Mouse (Mus musculus) left cerebral cortex, adult 2 months (tissue): ENCODE results near the gene Ercc6l2. TPM values are rescaled to one million over a fixed set of nuclear protein-coding genes. Genes with fewer than 3 reads are reported as not detected.

Source experiments
- DNase-seq, 2 experiments: peaks; one replicate each; pipeline ENCODE4 v3.0.0; 2021 to 2022; ENCODE audit warnings: low spot score in 2 of 2, mixed read lengths in 1 of 2; ENCODE audit errors: extremely low spot score in 1 of 2
- H3K27ac ChIP-seq: fragments of 200-600 bp; 2 replicates; pipeline ENCODE4 v1.8.1; 2022
- H3K4me3 ChIP-seq: fragments of 200-600 bp; 2 replicates; pipeline ENCODE4 v1.8.1; 2022
- CTCF ChIP-seq: fragments of 200-600 bp; IDR thresholded peaks from 2 replicates; pipeline ENCODE4 v1.8.1; 2022; ENCODE audit warnings: antibody characterized with exemption, mild to moderate bottlenecking, moderate library complexity
- intact Hi-C: fragments of 180-260 bp; cut with DNase I; formaldehyde crosslinking; loops from one replicate; pipeline ENCODE4 v1.15.1; 2025
- total RNA-seq, 2 experiments: library from RNA; stranded (reverse); gene quantifications; 2 replicates each; pipeline ENCODE4 v1.2.3; 2021

Ercc6l2 gene
- total RNA-seq, 2 experiments from 2014 or later = 14.2 to 14.6 TPM

GRCm38 (mm10) chr13:63944344-63945021 is 129.4 kb downstream of the Ercc6l2 start:
- H3K4me3 ChIP-seq = no peak overlapping the region
- intact Hi-C loops = no loop called here
- no peak for DNase-seq
- H3K27ac ChIP-seq = no peak overlapping the region
- no peak for TF ChIP-seq CTCF

Other genes starting within 250 kb of the Ercc6l2 start
- 10 to 100 TPM; 53.5 to 58.2 TPM for gene Ptch1, start 241.6 kb upstream of the Ercc6l2 start, total RNA-seq